Mouse (Mus musculus): ENCODE data around the gene Cck.

The Cck gene

DNA sequence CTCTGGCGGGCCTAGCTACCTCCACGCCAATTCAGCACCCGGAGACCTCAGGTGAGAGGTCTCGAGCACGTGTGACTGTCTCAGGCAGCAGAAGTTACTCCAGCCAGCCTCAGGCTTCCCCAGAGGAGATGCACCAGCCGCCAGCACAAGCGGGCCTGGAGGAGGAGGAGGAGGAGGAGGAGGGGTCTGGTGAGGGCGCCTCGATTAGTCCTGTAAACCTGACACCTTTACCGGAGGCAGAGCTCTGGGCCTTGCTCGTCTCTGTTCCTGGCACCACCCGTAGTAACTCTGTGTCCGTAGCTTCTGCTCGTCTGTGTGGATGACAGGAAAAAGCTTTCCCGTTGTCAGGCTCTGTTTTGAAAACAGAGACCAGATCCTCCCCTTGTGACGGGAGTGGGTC lies 35.0 kb downstream of the Cck start:
- no peak for DNase-seq (ENCODE audit: low read depth, low spot score)

DNA sequence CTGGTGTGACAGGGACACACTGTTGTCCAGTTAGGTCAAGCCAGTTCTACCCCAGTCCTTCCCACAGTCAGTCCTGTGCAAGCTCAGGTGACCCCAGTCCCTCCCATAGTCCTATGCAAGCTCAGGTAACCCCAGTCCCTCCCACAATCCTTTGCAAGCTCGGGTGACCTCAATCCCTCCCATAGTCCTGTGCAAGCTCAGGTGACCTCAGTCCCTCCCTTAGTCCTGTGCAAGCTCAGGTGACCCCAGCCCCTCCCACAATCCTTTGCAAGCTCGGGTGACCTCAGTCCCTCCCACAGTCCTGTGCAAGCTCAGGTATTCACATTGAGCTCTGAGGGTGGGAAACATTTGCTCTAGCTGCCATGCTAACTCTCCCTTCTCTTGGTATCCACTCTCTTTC lies 35.5 kb downstream of the Cck start:
- no peak for DNase-seq (ENCODE audit: low read depth, low spot score)

DNA sequence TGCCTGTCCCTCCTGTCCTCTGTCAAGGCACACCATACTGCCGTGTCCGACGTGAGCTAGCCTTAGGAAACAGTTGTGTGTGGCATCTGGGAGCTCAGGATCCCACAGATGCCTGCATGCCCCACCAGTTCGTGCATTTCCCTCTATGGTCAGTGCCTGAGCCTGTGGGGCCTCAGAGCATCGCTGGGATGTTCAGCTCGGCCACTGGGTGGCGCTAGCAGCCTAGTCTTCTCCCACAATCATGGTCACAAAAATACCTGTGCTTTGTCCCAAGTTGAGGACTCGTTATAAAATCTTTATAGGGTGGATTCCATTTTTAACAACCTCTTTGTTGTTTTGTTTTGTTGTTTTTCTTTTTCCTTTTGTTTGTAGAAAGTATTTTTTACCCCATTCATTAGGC lies 37.0 kb downstream of the Cck start:
- peak; percentile 61 for DNase-seq (ENCODE audit: low read depth, low spot score)

DNA sequence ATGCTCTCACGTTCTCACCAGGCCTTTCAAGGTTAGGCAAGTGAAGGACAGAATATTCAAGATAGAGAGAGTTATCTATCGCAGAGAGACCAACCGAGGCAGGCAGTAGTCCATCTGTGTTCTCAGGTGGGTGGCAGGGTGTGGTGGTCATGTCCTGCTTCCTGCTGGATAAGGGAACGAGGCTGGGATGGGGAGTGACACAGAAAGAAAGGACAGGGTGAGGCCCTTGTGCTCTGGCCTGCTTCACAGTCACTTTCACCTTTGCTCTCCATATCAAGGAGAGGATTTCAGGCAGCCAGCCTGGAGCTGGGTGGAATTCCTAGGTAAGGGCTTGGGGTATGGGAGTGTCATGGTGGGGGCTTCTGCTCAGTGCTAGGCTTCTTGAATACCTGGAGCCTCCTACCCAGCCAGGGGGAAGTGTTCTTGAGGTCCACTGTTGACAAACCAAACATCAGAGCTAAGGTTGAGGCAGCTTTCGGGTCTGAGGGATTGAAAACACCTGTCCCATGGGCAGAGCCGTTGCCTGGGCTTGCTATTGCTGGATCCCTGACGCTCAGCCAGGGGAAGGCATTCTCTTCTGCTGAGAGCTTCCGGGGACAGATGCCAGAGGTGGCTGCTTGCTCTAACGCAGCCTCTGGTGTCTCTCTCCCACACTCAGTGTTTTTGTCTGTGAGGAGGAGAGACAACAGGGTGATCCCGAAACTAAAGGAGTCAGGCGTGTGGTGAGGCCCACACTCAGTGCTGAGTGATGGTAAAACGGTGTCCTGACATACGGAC lies 38.6 kb downstream of the Cck start:
- no peak for DNase-seq (ENCODE audit: low read depth, low spot score)

DNA sequence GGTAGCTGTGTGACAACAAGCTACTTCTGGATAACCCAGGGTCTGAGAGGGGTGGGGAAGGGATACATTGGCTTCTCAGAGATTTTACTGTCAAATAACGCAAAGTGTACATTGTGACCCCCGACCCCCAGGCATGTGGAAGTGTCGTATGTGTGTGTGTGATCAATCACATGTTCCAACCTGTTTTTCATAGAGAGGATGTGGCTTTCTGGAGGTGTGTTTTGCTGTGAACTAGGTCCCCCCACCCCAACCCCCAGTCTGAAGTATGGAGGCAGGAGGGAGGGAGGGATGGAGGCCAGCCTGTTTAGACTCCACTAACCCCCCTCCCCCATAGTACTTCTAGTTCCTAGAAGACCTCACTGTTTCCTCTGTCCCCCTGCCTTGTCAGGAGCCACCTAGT lies 40.6 kb downstream of the Cck start:
- no peak for DNase-seq (ENCODE audit: low read depth, low spot score)

DNA sequence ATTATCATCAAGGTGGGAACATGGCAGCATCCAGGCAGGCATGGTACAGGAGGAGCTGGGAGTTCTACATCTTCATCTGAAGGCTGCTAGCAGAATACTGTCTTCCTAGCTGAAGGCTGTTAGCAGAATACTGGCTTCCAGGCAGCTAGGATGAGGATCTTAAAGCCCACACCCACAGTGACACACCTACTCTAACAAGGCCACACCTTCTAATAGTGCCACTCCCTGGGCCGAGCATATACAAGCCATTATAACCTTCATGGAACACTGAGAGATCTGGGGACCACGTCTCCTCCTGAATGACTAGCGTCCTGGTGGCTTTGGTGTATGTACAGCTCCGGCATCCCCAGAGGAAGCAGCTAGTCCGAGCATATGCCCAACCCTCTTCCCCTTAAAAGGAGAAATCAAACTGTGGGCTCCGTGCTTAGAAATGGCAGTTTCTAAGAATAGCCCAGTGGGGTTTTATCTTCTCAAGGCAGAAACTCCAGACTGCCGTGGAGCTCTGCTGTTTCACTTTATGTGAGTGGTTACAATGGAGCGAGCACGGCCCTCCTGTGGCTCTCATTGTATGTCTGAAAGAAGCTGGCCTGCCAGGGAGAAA lies 43.1 kb downstream of the Cck start:
- DNase-seq (ENCODE audit: low read depth, low spot score): peak; percentile 71

DNA sequence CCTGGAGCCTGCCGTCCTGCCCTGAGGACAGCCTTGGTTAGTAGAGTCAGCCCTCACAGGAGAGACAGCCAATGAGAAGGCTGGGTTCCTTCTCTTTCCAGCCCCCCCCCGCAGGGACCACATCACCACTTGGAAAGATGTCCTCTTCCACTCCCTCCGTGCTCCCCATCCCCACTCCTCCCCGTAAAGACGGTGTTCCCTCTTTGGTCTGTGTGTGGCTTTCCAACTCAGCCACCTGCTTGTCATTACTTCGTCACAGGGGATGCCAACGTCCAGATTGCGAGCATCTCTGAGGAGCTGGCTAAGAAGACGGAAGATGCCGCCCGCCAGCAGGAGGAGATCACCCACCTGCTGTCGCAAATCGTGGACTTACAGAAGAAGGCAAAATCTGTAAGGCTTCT lies 49.1 kb downstream of the Cck start:
- no peak for DNase-seq (ENCODE audit: low read depth, low spot score)

DNA sequence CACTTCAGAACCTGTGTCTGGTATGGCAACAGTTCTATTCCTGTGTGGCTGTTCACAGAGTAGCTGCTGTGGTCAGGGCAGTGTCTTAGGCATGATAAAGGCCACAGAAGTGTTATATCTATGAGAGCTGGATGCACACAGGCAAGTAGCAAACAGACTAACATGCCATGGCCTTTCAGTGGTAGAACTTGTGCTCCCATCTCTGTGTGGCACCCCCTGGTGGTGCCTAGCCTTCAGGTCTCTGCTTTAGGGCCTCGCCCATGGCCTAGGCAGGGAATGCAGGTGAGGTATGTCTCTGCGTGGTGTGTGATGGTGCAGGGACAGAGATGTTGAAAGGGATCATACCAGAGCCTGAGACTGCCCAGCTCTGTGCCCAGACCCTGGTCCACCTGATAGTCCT lies 50.1 kb downstream of the Cck start:
- peak; percentile 35 for DNase-seq (ENCODE audit: low read depth, low spot score)

DNA sequence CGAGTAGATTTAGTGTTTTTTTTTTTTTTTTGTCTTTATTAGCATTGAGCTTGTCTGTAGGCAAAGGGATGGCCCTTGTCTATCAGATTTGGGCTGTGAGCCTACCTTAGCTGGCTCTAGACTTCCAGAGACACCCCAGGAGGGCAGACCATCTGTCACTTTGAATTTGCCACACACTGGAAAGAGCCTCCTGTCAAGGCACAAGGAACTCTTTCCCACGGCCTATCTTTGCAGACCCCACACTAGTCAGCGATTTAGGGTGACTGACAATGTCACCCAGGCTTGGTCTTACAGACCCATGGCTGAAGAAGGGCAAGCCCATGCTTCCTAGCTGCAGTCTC lies 51.2 kb downstream of the Cck start:
- no peak for DNase-seq (ENCODE audit: low read depth, low spot score)

DNA sequence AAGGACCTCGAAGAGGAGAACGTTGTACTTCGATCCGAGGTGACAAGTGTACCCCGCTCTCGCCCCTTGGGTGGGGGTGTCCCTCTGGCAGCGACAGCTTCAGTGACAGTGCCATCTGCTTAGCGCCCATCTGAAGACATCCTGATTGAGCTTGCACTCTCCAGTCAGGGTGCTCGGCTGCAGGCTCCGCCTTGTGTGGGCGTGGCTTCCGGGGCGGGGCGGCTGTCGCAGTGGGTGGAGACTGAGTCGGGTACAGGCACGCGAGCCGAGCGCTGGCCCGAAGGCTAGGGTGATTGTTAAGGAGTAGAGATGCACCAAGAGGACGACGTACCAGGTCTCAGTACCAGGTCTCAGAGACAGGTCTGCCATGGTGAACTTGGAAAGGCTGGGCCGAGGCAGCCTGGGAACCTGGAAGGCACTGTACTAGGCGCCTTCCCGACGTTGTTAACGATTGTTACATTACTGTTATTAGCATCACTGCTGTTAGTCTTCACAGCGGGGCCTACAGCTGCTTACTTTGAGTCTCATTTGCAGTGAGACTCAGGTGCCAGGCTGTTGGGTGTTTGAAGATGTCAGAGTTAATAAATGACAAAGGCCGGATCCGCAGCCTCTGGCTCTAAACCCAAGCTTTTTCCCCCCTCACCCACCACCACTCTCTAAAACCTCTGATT lies 51.7 kb downstream of the Cck start:
- peak; percentile 70 for DNase-seq (ENCODE audit: low read depth, low spot score)

DNA sequence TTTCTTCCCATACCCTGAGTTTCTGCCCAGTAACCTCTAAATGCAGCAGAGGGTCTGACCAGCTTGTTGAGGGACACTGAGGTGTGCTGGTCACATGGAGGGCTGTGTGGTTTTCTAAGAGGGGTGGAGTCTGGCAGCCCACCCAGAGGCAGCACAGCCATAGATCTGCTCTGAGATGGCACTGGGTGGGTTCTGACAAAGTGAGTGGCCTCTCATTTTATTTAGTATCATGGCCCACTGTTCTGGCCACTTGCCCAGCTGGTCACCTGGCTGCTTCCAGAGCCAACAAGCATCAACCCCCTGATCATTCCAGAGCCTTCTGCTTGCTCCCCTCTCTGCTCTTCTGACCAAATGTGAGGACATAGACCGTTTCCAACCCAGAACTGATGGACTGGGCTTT lies 53.3 kb downstream of the Cck start:
- DNase-seq (ENCODE audit: low read depth, low spot score): no peak
